Mouse (Mus musculus) kidney, embryonic 16.5 days (tissue): ENCODE results near the gene 3110040N11Rik. TPM values are rescaled to one million over a fixed set of nuclear protein-coding genes. Genes with fewer than 3 reads are reported as not detected.

Source experiments
- ATAC-seq: fragments of 200-750 bp; cut with Nextera tagmentation; 2 replicates; pipeline ENCODE4 v1.8.0; 2017; ENCODE audit warnings: moderate TSS enrichment; ENCODE audit not compliant: low FRiP score, low TSS enrichment
- H3K27ac ChIP-seq: fragments of 300-500 bp; sonication (generic); 2 replicates; pipeline ENCODE4 v1.5.1; 2014; ENCODE audit warnings: low read length
- H3K27me3 ChIP-seq: fragments of 300-500 bp; sonication (generic); 2 replicates; pipeline ENCODE4 v1.6.1; 2014; ENCODE audit warnings: low read length, control low read depth, mixed read lengths; ENCODE audit not compliant: insufficient read depth
- H3K36me3 ChIP-seq: fragments of 300-500 bp; sonication (generic); 2 replicates; pipeline ENCODE4 v1.6.1; 2014; ENCODE audit warnings: low read length, control low read depth, mixed read lengths; ENCODE audit not compliant: insufficient read depth
- H3K4me1 ChIP-seq: fragments of 300-500 bp; sonication (generic); 2 replicates; pipeline ENCODE4 v1.6.1; 2014; ENCODE audit warnings: low read length, control low read depth, mixed read lengths; ENCODE audit not compliant: insufficient read depth
- H3K4me2 ChIP-seq: fragments of 300-500 bp; sonication (generic); replicated peaks from 2 replicates; pipeline ENCODE4 v1.6.1; 2014; ENCODE audit warnings: low read depth, low read length
- H3K4me3 ChIP-seq: fragments of 300-500 bp; sonication (generic); 2 replicates; pipeline ENCODE4 v1.5.1; 2014; ENCODE audit warnings: mild to moderate bottlenecking, low read length
- H3K9ac ChIP-seq: fragments of 300-500 bp; sonication (generic); replicated peaks from 2 replicates; pipeline ENCODE4 v1.6.1; 2014; ENCODE audit warnings: low read length
- H3K9me3 ChIP-seq: fragments of 300-500 bp; sonication (generic); 2 replicates; pipeline ENCODE4 v1.6.1; 2016; ENCODE audit warnings: low read length, control low read depth
- WGBS: fragments of 180-500 bp; shearing (Covaris S2); extraction: QIAGEN DNeasy Blood & Tissue Kit; methylation state at CpG from one replicate; pipeline ENCODE4 v1.1.7; 2014; 5-methylcytosine and 5-hydroxymethylcytosine counted together
- polyA plus RNA-seq: library from polyadenylated mRNA; unstranded; fragments of >200 nt; fragmentation: Nextera tagmentation; extraction: Ambion mirVana; gene quantifications from 2 replicates; pipeline ENCODE4 v1.2.1, GENCODE M21; 2015

3110040N11Rik gene
- polyA plus RNA-seq, 1 experiment from 2014 or later, result 47.4 TPM

- Histone ChIP-seq H3K4me3 (no peak overlapping the region), H3K27ac (no peak overlapping the region), H3K4me2 (no peak overlapping the region), H3K27me3 (no peaks in the 10 kb centered on the region), H3K36me3 (0 out of 2 replicates have a peak, but pooled peaks cover 2% of the 10 kb centered on the region), H3K9me3 (no peaks in the 10 kb centered on the region), H3K9ac (no peak overlapping the region), H3K4me1 (no peaks in the 10 kb centered on the region)
- 89% methylated on average over 5 of the region's 5 CpGs for WGBS
- ATAC-seq, result no peak
Observed at GRCm38 (mm10) chr7:81806067-81806466, 16.8 kb upstream of the 3110040N11Rik start.

DNA sequence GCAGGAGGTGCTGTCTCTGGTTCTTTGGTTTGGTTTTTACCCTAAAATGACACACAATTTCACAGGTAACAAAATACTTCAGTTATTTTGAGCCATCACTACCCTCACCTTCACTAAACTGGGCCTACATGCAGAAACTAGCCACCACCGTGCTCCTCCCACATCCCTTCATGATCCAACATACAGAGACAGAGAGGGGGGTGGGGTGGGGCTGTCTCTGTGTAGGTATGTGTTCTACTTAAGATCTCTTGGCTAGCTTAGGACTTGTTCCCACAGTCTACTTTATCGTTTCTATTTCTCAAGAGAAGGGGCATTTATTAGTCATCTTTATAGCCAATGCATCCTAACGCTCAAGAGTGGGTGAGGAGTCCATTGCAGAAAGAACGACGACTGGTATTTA is 742 bp downstream of the 3110040N11Rik start:
- Histone ChIP-seq H3K4me1 (peaks cover 12% of the 10 kb centered on the region), H3K4me3 (peak overlapping the region; percentile 75), H3K27me3 (no peaks in the 10 kb centered on the region), H3K36me3 (peaks cover 24% of the 10 kb centered on the region; the same call in 1 of the 2 replicates), H3K9ac (peak overlapping the region; percentile 90), H3K9me3 (no peaks in the 10 kb centered on the region), H3K4me2 (peak overlapping the region; percentile 83), H3K27ac (peak overlapping the region; percentile 99)
- 6% methylated on average over 5 of the region's 5 CpGs for WGBS
- ATAC-seq, result peak; percentile 49

GRCm38 (mm10) chr7:81777667-81778218 is 11.5 kb downstream of the 3110040N11Rik start:
- Histone ChIP-seq H3K4me3 (no peak overlapping the region), H3K4me2 (no peak overlapping the region), H3K36me3 (peaks cover 25% of the 10 kb centered on the region), H3K9me3 (peaks cover 15% of the 10 kb centered on the region), H3K4me1 (no peaks in the 10 kb centered on the region), H3K27me3 (no peaks in the 10 kb centered on the region), H3K27ac (no peak overlapping the region), H3K9ac (no peak overlapping the region)
- no peak for ATAC-seq
- WGBS, result 65% methylated on average over 10 of the region's 10 CpGs

GRCm38 (mm10) chr7:81775325-81775724 is 14.0 kb downstream of the 3110040N11Rik start:
- no peaks in the 10 kb centered on the region for H3K4me1 ChIP-seq
- peaks cover 5% of the 10 kb centered on the region for H3K9me3 ChIP-seq
- 81% methylated on average over 5 of the region's 5 CpGs for WGBS
- no peak overlapping the region for H3K4me2 ChIP-seq
- no peak overlapping the region for H3K27ac ChIP-seq
- no peak overlapping the region for H3K9ac ChIP-seq
- no peak overlapping the region for H3K4me3 ChIP-seq
- ATAC-seq, result no peak
- no peaks in the 10 kb centered on the region for H3K27me3 ChIP-seq
- peaks cover 12% of the 10 kb centered on the region for H3K36me3 ChIP-seq

DNA sequence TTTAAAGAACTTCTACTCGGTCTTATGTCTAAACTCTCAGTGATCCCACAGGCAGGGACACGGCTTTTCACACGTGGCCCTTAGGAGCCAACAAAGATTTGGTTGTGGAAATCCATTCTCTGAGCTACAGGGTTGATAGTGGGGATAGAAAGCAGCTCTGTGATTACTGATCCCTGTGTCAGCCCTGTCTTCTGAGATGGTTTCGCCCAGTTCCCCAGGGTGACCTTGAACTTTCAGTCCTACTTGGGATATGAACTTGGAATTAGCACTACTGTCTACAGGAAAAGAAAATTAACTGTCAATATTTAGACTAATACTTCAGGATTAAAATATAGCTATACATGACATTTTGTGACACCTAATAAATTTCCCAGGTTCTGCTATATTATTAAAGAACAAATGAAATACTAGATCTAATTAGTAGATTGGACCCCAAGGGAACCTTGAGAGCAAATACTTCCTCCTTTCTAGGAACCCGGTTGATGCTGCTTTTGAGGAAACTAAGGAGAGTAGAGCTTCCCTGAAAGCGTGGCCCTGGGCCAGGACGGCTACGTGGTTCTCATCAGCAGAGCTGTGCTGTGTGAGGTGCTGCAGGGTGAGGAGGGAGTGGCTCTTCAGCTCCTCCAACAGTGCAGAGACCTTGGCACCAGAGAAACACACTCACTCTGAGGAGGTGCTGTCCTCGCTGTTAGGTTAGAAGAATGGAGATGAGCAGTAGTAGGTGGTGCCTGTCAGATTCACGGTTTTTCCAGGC is 16.3 kb downstream of the 3110040N11Rik start:
- H3K36me3 ChIP-seq, result 0 out of 2 replicates have a peak, but pooled peaks cover 7% of the 10 kb centered on the region
- 80% methylated on average over 10 of the region's 10 CpGs for WGBS
- H3K4me3 ChIP-seq, result no peak overlapping the region
- peaks cover 3% of the 10 kb centered on the region; the same call in 1 of the 2 replicates for H3K9me3 ChIP-seq
- no peaks in the 10 kb centered on the region for H3K4me1 ChIP-seq
- ATAC-seq, result no peak
- no peak overlapping the region for H3K4me2 ChIP-seq
- H3K27ac ChIP-seq, result no peak overlapping the region
- H3K27me3 ChIP-seq, result no peaks in the 10 kb centered on the region
- H3K9ac ChIP-seq, result no peak overlapping the region

GRCm38 (mm10) chr7:81763110-81763845 is 26.0 kb downstream of the 3110040N11Rik start:
- H3K36me3 ChIP-seq, result no peaks in the 10 kb centered on the region
- WGBS, result 3% methylated on average over 58 of the region's 60 CpGs
- peak; percentile 77 for ATAC-seq

DNA sequence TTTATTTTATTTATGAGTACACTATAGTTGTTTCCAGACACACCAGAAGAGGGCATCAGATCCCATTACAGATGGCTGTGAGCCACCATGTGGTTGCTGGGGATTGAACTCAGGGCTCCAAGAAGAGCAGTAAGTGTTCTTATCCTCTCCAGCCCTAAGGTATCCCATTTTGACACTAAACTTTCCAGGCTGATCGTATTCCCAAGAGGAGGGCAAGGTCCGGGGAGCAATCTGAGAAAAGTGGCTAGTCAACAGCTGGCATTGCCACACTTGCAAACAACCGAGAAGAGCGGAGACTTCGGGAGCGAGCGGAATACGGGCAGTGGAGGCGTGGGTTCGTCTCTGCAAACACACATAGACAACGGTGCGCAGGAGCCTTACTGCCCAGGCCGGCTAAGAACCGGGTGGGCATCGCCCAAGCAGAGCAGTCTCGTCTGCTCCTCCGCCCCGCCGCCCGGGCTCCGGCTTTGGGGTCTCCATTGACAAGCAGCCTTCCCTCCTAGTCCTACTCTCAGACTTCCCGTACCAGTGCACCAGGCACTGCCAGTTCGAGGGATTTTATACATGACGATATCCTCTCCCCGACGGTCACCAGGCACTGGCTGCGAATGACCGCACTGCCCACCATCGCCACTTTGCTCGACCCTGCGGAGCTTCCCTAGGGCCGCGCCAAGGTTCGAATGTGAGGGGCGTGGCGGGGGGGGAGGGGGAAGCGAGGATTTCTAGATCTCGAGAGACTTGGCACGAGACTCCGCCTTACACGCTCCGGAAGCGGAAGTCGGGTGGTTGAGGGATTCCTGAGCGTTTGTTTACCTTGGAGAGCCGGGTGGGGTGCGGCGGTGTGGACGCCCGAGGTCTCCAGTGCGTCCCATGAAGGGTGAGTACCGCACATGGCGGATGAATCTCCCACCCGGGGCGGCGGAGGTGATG is 26.8 kb downstream of the 3110040N11Rik start, which contains the start of gene Ramac:
Gene Ramac, plus strand, starts transcription at position 746 of the 930 bp plus-strand sequence.
- Histone ChIP-seq H3K4me2 (peak within 1 kb of the TSS; percentile 89), H3K9ac (peak within 1 kb of the TSS; percentile 94), H3K27me3 (no peaks in the 10 kb centered on the region), H3K9me3 (no peaks in the 10 kb centered on the region), H3K4me1 (peaks cover 15% of the 10 kb centered on the region), H3K27ac (peak within 1 kb of the TSS; percentile 83), H3K36me3 (no peaks in the 10 kb centered on the region), H3K4me3 (peak within 1 kb of the TSS; percentile 91)
- under 1% methylated on average over 56 of the region's 56 CpGs for WGBS
- ATAC-seq, result peak; percentile 99

More at GRCm38 (mm10) chr7:81763110-81763845, 26.0 kb downstream of the 3110040N11Rik start:
- Histone ChIP-seq H3K4me2 (peak overlapping the region; percentile 68), H3K4me3 (peak overlapping the region; percentile 91), H3K9me3 (no peaks in the 10 kb centered on the region), H3K4me1 (peaks cover 15% of the 10 kb centered on the region), H3K27me3 (no peaks in the 10 kb centered on the region), H3K27ac (peak overlapping the region; percentile 83), H3K9ac (peak overlapping the region; percentile 94)

DNA sequence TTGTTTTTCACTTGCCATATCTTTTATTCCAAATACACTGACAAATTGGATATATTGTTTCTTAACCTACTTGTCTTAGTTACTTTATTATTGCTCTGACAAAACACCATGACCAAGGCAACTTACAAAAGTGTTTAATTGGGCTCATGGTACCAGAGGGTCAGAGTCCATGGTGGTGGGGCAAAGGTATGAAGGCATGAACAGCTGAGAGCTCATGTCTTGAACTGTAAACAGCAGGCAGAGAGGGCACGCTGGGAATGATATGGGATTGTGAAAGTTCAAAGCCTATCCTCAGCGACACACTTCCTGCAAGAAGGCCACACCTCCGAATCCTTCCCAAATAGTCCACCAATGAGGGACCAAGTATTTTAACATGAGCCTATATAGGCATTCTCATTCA is 41.3 kb downstream of the 3110040N11Rik start:
- no peak for ATAC-seq
- WGBS, result 78% methylated on average over 3 of the region's 3 CpGs
- Histone ChIP-seq H3K4me1 (no peaks in the 10 kb centered on the region), H3K4me3 (no peak overlapping the region), H3K27me3 (no peaks in the 10 kb centered on the region), H3K9me3 (no peaks in the 10 kb centered on the region), H3K4me2 (no peak overlapping the region), H3K9ac (no peak overlapping the region), H3K36me3 (no peaks in the 10 kb centered on the region), H3K27ac (no peak overlapping the region)

DNA sequence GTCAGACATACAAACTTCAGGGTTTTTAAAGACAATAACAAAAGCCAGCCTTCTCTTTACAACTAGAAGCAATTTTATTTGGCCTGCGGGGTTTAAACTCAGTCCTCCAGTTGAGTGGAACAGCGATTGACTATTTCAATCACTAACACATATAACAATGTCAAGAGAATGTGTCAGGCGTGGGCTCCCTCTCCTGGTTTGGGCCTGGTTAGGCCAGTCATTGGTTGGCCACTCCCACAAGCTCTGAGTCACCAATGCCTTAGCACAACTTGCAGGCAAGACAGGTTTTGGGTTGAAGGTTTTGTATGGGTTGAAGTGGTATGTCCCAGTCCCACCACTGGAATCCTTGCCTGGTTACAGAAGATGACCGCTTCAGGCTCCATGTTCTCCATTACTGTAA is 45.1 kb downstream of the 3110040N11Rik start:
- Histone ChIP-seq H3K36me3 (no peaks in the 10 kb centered on the region), H3K9ac (no peak overlapping the region), H3K9me3 (no peaks in the 10 kb centered on the region), H3K4me2 (no peak overlapping the region), H3K27ac (no peak overlapping the region), H3K4me3 (no peak overlapping the region), H3K4me1 (no peaks in the 10 kb centered on the region), H3K27me3 (no peaks in the 10 kb centered on the region)
- 68% methylated on average over 4 of the region's 4 CpGs for WGBS
- no peak for ATAC-seq
